Mouse (Mus musculus) CH12.LX (cell line): Measurements from ENCODE around the gene Agbl3.

ENCODE experiments used
- CTCF ChIP-seq, 2 experiments: IDR thresholded peaks in 1 of 2; conservative IDR thresholded peaks in 1 of 2; 2 replicates each; pipeline ENCODE4 v1.5.1; 2011 to 2012; ENCODE audit warnings: low read depth in 2 of 2, low read length in 2 of 2, improper control_type of control experiment in 1 of 2, inconsistent platforms in 1 of 2, mild to moderate bottlenecking in 1 of 2, moderate library complexity in 1 of 2
- MXI1 ChIP-seq: IDR thresholded peaks from 2 replicates; pipeline ENCODE4 v1.6.1; 2011; ENCODE audit warnings: mild to moderate bottlenecking, low read depth, low read length, improper control_type of control experiment
- POLR2A ChIP-seq: IDR thresholded peaks from 2 replicates; pipeline ENCODE4 v1.6.1; 2011; ENCODE audit warnings: low read depth, mild to moderate bottlenecking, improper control_type of control experiment, low read length

- TF ChIP-seq MXI1 (no peak), CTCF (conservative IDR thresholded peaks at IDR 0.05 in 1 of 2, IDR thresholded peaks at IDR 0.05 in 1 of 2; ENCODE audit: low read depth in 2 of 2, low read length in 2 of 2) (no peak), POLR2A (no peak)
These were observed 126.9 kb downstream of the Agbl3 start for GRCm38 (mm10) chr6:34907121-34907614.
